Mouse (Mus musculus): Measurements from ENCODE around the gene Crip1. TPM values are rescaled to one million over a fixed set of nuclear protein-coding genes. Genes with fewer than 3 reads are reported as not detected.

Gene Crip1
- polyA plus RNA-seq, 1 experiment from 2014 or later = 1,992 TPM

DNA sequence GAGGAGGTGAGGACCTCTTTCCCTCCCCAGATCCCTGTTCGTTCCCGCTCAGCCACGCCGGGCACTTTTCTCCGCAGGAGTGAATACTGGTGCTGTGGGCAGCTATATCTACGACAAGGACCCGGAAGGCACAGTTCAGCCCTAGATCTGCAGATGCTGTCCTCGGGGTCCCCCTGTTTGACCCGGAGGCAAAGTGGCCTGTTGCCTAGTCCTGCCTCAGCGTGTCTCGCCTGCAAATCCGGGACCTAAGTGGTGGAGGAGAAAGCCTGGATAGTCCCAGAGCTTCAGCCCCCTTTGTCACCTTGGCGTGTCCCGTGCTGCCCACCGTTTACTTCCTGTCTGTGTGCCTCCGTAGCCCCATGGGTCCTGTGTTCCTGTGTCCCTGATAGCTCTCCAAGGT lies 1.2 kb upstream of the Crip1 start:
- TF ChIP-seq CTCF (IDR thresholded peaks at IDR 0.05; ENCODE audit: low read depth) = no peak
- Histone ChIP-seq H3K9ac (ENCODE audit: low read depth, low read length) (no peak overlapping the region), H3K27me3 (replicated peaks; ENCODE audit: control insufficient read depth, insufficient read depth, low read length) (peaks cover 34% of the 10 kb centered on the region), H3K4me3 (ENCODE audit: low read depth, low read length) (no peak overlapping the region), H3K4me1 (replicated peaks; ENCODE audit: control insufficient read depth, insufficient read depth, low read length) (peaks cover 15% of the 10 kb centered on the region), H3K27ac (ENCODE audit: low read depth, low read length) (no peak overlapping the region), H3K36me3 (ENCODE audit: control insufficient read depth, insufficient read depth) (peaks cover 7% of the 10 kb centered on the region; the same call in 1 of the 2 replicates), H3K9me3 (ENCODE audit: control insufficient read depth) (no peaks in the 10 kb centered on the region), H3K4me2 (replicated peaks; ENCODE audit: low read depth) (no peak overlapping the region)
- ATAC-seq = no peak
- WGBS = 93% methylated on average over 16 of the region's 16 CpGs

DNA sequence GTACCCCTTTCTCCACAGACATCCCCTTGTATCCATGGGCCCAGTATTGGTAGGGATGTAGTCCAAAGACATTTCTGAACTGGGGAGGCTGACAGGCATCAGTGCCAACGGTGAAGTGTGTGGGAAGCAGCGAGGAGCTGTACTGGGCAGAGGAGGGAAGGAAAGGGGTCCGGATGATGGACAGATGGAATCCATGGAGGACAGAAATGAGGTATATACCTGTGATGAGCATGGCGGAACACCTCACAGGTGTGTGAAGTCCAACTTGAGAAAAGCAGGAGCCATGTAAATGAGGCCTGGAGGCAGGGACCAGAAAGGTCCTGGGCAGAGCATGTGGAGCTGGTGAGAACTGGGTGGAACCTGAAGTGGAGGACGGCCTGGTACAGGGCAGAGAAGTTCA lies 525 bp upstream of the Crip1 start:
- H3K4me2 ChIP-seq (replicated peaks; ENCODE audit: low read depth) = no peak overlapping the region
- H3K36me3 ChIP-seq (ENCODE audit: control insufficient read depth, insufficient read depth) = peaks cover 7% of the 10 kb centered on the region; the same call in 1 of the 2 replicates
- no peak overlapping the region for H3K9ac ChIP-seq (ENCODE audit: low read depth, low read length)
- H3K9me3 ChIP-seq (ENCODE audit: control insufficient read depth) = no peaks in the 10 kb centered on the region
- H3K27me3 ChIP-seq (replicated peaks; ENCODE audit: control insufficient read depth, insufficient read depth, low read length) = peaks cover 30% of the 10 kb centered on the region
- no peak for TF ChIP-seq CTCF (IDR thresholded peaks at IDR 0.05; ENCODE audit: low read depth)
- 87% methylated on average over 5 of the region's 5 CpGs for WGBS
- peaks cover 16% of the 10 kb centered on the region for H3K4me1 ChIP-seq (replicated peaks; ENCODE audit: control insufficient read depth, insufficient read depth, low read length)
- no peak for ATAC-seq
- H3K4me3 ChIP-seq (ENCODE audit: low read depth, low read length) = no peak overlapping the region
- no peak overlapping the region for H3K27ac ChIP-seq (ENCODE audit: low read depth, low read length)

DNA sequence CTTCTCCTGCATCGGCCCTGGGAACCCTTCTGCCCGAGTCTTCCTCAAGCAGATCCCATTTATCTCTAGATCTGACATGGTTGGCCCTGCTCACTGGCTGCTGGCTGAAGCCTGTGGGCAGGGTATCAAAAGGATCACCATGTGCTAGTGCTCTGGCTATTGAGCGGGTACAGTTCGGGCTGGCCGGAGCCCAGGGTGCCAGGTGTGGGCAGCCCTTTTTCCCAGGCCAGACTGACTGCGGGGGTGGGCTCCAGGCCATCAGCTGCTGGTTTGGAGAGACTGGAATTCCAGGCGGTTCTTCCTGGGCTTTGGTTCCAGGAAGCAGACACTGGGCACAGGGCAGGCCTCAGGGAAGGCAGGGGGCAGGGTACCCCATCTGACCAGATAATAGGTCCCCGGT lies 1.4 kb downstream of the Crip1 start:
- H3K9me3 ChIP-seq (ENCODE audit: control insufficient read depth) = no peaks in the 10 kb centered on the region
- no peak for ATAC-seq
- peaks cover 7% of the 10 kb centered on the region; the same call in 1 of the 2 replicates for H3K36me3 ChIP-seq (ENCODE audit: control insufficient read depth, insufficient read depth)
- H3K4me3 ChIP-seq (ENCODE audit: low read depth, low read length) = no peak overlapping the region
- H3K9ac ChIP-seq (ENCODE audit: low read depth, low read length) = no peak overlapping the region
- H3K27ac ChIP-seq (ENCODE audit: low read depth, low read length) = peak overlapping the region; percentile 58
- no peak for TF ChIP-seq CTCF (IDR thresholded peaks at IDR 0.05; ENCODE audit: low read depth)
- 75% methylated on average over 8 of the region's 8 CpGs for WGBS
- H3K4me1 ChIP-seq (replicated peaks; ENCODE audit: control insufficient read depth, insufficient read depth, low read length) = peaks cover 20% of the 10 kb centered on the region
- H3K4me2 ChIP-seq (replicated peaks; ENCODE audit: low read depth) = no peak overlapping the region
- H3K27me3 ChIP-seq (replicated peaks; ENCODE audit: control insufficient read depth, insufficient read depth, low read length) = peaks cover 12% of the 10 kb centered on the region

DNA sequence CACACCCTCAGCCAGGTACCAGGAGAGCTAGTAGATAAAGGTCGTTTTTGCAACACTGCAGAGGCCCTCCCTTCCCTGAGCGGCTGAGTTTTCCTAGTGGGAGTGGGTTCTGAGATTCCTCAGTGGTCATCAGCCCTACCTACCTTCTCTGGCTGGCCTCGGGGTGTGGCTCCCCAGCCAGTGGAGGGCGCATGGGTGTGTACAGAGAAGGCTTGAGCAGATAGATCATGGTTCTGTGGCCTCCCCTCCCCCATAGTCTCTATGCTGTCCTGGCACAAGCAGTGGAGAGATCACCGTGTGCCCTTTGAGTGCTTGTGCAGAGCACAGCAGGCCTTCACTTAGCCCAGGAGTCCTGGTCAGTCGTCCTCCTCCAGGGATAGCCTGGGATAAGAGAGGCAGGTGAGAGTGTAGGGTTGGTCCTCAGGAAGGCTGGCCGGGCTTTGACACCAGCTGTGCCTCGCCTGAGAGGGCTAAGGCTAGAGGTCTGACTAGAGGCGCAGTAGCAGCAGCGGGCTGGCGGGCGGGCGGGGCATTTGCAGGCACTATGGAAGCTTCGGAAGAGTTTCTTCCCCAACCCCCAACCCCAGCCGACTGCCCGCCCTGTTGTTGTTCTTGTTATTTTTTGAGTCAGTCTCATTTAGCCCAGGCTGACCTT lies 2.4 kb downstream of the Crip1 start:
- Histone ChIP-seq H3K27ac (ENCODE audit: low read depth, low read length) (0 out of 2 replicates have a peak overlapping the region, but pooled peaks have one; percentile 50), H3K9me3 (ENCODE audit: control insufficient read depth) (no peaks in the 10 kb centered on the region), H3K4me3 (ENCODE audit: low read depth, low read length) (no peak overlapping the region), H3K4me1 (replicated peaks; ENCODE audit: control insufficient read depth, insufficient read depth, low read length) (peaks cover 20% of the 10 kb centered on the region), H3K4me2 (replicated peaks; ENCODE audit: low read depth) (no peak overlapping the region; the same call in 1 of the 2 replicates), H3K27me3 (replicated peaks; ENCODE audit: control insufficient read depth, insufficient read depth, low read length) (peaks cover 9% of the 10 kb centered on the region), H3K9ac (ENCODE audit: low read depth, low read length) (no peak overlapping the region), H3K36me3 (ENCODE audit: control insufficient read depth, insufficient read depth) (peaks cover 7% of the 10 kb centered on the region; the same call in 1 of the 2 replicates)
- peak; percentile 31 for ATAC-seq
- 36% methylated on average over 16 of the region's 16 CpGs for WGBS
- TF ChIP-seq CTCF (IDR thresholded peaks at IDR 0.05; ENCODE audit: low read depth) = peak; percentile 76

DNA sequence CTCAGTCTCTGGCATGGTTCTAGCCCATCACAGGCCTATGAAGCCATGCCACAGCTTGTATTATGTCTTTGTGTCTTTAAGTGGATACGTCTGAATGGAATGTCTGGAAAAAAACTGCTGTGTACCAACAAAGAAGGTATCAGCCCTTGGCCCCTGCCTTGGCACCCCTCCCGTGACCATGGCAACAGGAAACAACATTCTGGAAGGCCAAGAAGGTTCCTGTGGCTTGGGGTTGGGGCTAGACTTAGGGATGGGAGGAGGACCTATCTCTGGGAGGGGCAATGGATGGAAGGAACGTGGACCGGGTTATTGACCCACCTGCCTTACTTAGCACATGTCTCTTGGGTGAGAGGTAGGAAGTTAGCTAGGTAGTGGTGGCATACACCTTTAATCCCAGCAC lies 3.2 kb downstream of the Crip1 start:
- H3K9me3 ChIP-seq (ENCODE audit: control insufficient read depth) = no peaks in the 10 kb centered on the region
- peaks cover 20% of the 10 kb centered on the region for H3K4me1 ChIP-seq (replicated peaks; ENCODE audit: control insufficient read depth, insufficient read depth, low read length)
- H3K27me3 ChIP-seq (replicated peaks; ENCODE audit: control insufficient read depth, insufficient read depth, low read length) = peaks cover 5% of the 10 kb centered on the region; the same call in 1 of the 2 replicates
- no peak for ATAC-seq
- no peak overlapping the region for H3K27ac ChIP-seq (ENCODE audit: low read depth, low read length)
- peaks cover 5% of the 10 kb centered on the region; the same call in 1 of the 2 replicates for H3K36me3 ChIP-seq (ENCODE audit: control insufficient read depth, insufficient read depth)
- TF ChIP-seq CTCF (IDR thresholded peaks at IDR 0.05; ENCODE audit: low read depth) = no peak
- H3K4me2 ChIP-seq (replicated peaks; ENCODE audit: low read depth) = no peak overlapping the region
- H3K9ac ChIP-seq (ENCODE audit: low read depth, low read length) = no peak overlapping the region
- WGBS = 69% methylated on average over 4 of the region's 4 CpGs
- H3K4me3 ChIP-seq (ENCODE audit: low read depth, low read length) = no peak overlapping the region

DNA sequence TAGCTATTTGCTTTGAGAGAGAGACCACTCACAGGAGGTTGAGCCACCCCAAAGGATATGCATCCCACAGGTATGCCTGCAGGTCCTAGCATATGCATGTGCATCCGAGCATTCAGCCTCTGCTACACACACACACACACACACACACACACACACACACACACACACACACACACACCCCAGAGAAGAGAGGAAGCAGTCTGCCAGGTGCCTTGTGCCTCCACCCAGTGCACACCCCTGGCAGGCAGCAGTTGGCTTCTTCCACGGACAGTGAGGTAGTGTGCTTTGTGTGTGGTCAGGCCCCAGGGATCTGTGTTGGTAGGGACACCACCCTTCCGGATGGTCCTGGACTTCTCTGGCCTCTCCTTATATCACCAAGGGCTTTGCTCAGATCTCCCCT lies 3.8 kb downstream of the Crip1 start:
- H3K9me3 ChIP-seq (ENCODE audit: control insufficient read depth) = no peaks in the 10 kb centered on the region
- TF ChIP-seq CTCF (IDR thresholded peaks at IDR 0.05; ENCODE audit: low read depth) = no peak

More for the DNA sequence above, 3.8 kb downstream of the Crip1 start:
- 0 out of 2 replicates have a peak overlapping the region, but pooled peaks have one; percentile 21 for H3K27ac ChIP-seq (ENCODE audit: low read depth, low read length)
- H3K36me3 ChIP-seq (ENCODE audit: control insufficient read depth, insufficient read depth) = peaks cover 4% of the 10 kb centered on the region; the same call in 1 of the 2 replicates
- H3K4me2 ChIP-seq (replicated peaks; ENCODE audit: low read depth) = no peak overlapping the region
- 72% methylated on average over 3 of the region's 3 CpGs for WGBS
- no peak overlapping the region for H3K9ac ChIP-seq (ENCODE audit: low read depth, low read length)
- H3K4me3 ChIP-seq (ENCODE audit: low read depth, low read length) = no peak overlapping the region
- H3K4me1 ChIP-seq (replicated peaks; ENCODE audit: control insufficient read depth, insufficient read depth, low read length) = peaks cover 20% of the 10 kb centered on the region
- H3K27me3 ChIP-seq (replicated peaks; ENCODE audit: control insufficient read depth, insufficient read depth, low read length) = peaks cover 5% of the 10 kb centered on the region; the same call in 1 of the 2 replicates
- no peak for ATAC-seq
